Mouse (Mus musculus) liver, adult 2 months (tissue): ENCODE results near the gene Smcr8.
A peak's percentile ranks its signal among the peaks of the same experiment; 100 is the strongest.

Source experiments
- CTCF ChIP-seq: fragments of 200-500 bp; IDR thresholded peaks from 2 replicates; pipeline ENCODE4 v1.5.1; 2011; ENCODE audit warnings: low read depth, low read length, control low read depth
- POLR2A ChIP-seq: fragments of 200-500 bp; IDR thresholded peaks from 2 replicates; pipeline ENCODE4 v1.6.1; 2011; ENCODE audit warnings: low read length, control low read depth; ENCODE audit not compliant: insufficient read depth; ENCODE audit errors: extremely low read depth

- TF ChIP-seq CTCF (no peak), POLR2A (peak; percentile 84)
Measured at GRCm38 (mm10) chr11:60811054-60811460, 33.7 kb downstream of the Smcr8 start.
